ENCODE assay signal across 8 mouse cellular contexts in the genomic region with DNA sequence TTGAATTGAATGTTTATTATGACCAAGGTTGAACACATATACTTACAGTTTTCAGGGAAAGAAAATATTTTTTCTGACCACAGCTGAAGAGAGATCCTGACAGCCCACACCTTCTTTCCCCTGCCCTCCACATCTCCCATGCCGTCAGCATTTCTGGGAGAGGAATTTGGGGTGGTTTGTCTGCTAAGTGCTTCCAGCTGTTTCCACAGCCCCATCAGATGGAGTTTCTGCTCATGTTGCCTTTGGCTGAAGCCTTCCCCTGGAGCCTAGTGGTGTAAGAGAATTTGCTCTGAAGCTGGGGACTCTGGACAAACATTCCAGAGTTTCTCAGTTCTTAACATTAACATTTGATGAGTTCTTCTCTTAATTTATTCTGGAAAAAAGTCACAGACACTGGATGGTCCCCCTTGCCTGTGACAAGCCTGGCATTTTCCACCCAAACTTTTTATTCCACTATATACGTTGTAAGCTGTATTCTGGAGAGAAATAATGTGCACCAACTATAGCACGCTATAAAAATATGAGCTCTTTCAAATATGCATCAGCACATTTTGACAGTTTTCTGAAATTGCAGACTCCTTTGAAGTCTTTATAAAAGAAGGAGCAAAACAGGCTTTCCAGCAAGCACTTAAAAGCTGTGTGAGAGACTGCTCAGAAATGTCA.
A peak's percentile ranks its signal among the peaks of the same experiment; 100 is the strongest.
DNase-seq lines count a peak whose midpoint lies in the region; ATAC-seq and TF ChIP-seq lines count a peak whose summit lies in the region.
"Had no signal": no experiment of that assay in that cellular context is flagged by ENCODE, and none has a peak within 500 bp of the region (broad histone marks: within the 10 kb centered on the region; RNA-seq: fewer than 3 reads in every experiment).

No protein-coding gene starts in this region.

- peak; percentile 4 for DNase-seq in liver
- DNase-seq in liver, postnatal 0 days = no peak
- DNase-seq in heart, adult 8-10 months (ENCODE audit: low spot score) = peak; percentile 49
- peak; percentile 38 for DNase-seq in lung, postnatal 36 days
- DNase-seq in thymus, adult 18-20 months = no peak
- DNase-seq: thymus, postnatal 36 days had no signal

- H3K36me3 ChIP-seq in liver, postnatal 0 days (replicated peaks; ENCODE audit: insufficient read depth, low read length) = no peaks in the 10 kb centered on the region
- H3K36me3 ChIP-seq in embryonic facial prominence, embryonic 13.5 days = no peaks in the 10 kb centered on the region

- H3K27ac ChIP-seq in liver, postnatal 0 days (ENCODE audit: low read depth) = no peak overlapping the region
- peak overlapping the region; percentile 73 for H3K27ac ChIP-seq in embryonic facial prominence, embryonic 13.5 days

- no peaks in the 10 kb centered on the region for H3K4me1 ChIP-seq in liver, postnatal 0 days (ENCODE audit: insufficient read depth)
- peaks cover 13% of the 10 kb centered on the region; the same call in 1 of the 2 replicates for H3K4me1 ChIP-seq in embryonic facial prominence, embryonic 13.5 days

- H3K4me3 ChIP-seq in liver, postnatal 0 days (ENCODE audit: low read depth, low read length) = no peak overlapping the region
- H3K4me3 ChIP-seq in embryonic facial prominence, embryonic 13.5 days = no peak overlapping the region

- TF ChIP-seq EP300 in liver, postnatal 0 days (IDR thresholded peaks at IDR 0.05; ENCODE audit: low read depth) = no peak

- H3K27me3 ChIP-seq in liver, postnatal 0 days (ENCODE audit: insufficient read depth, low read length) = no peaks in the 10 kb centered on the region
- H3K27me3 ChIP-seq in embryonic facial prominence, embryonic 13.5 days = no peaks in the 10 kb centered on the region

- no peak for TF ChIP-seq CTCF in liver, postnatal 0 days (IDR thresholded peaks at IDR 0.05; ENCODE audit: low read depth)

- no peak overlapping the region for H3K4me2 ChIP-seq in liver, postnatal 0 days (ENCODE audit: low read depth, low read length)
- H3K4me2 ChIP-seq in embryonic facial prominence, embryonic 13.5 days = peak overlapping the region; percentile 11; the same call in 1 of the 2 replicates

- 76% methylated on average over 3 of the region's 3 CpGs for WGBS in liver, postnatal 0 days (ENCODE audit: insufficient replicate concordance)
- 12% methylated on average over 3 of the region's 3 CpGs for WGBS in embryonic facial prominence, embryonic 13.5 days

- no peak for ATAC-seq in liver, postnatal 0 days
- ATAC-seq in embryonic facial prominence, embryonic 13.5 days (ENCODE audit: insufficient number of reproducible peaks, insufficient read depth, low FRiP score, low TSS enrichment, low read depth) = peak; percentile 81
- ATAC-seq in activated CD4-positive, CD25-positive, alpha-beta regulatory T cell, adult 4 months = no peak

- no peaks in the 10 kb centered on the region for H3K9me3 ChIP-seq in liver, postnatal 0 days (ENCODE audit: low read length)
- no peaks in the 10 kb centered on the region for H3K9me3 ChIP-seq in embryonic facial prominence, embryonic 13.5 days

- no peak overlapping the region for H3K9ac ChIP-seq in liver, postnatal 0 days (replicated peaks)
- H3K9ac ChIP-seq in embryonic facial prominence, embryonic 13.5 days = no peak overlapping the region

Comparison
In these comparisons a context has a peak if more than half of its experiments do, and no peak if none do; other contexts are left out.
1. DNase-seq: peak in liver (single experiment), heart, adult 8-10 months (single experiment) and lung, postnatal 36 days (single experiment); none in liver, postnatal 0 days (single experiment) and thymus, adult 18-20 months (0 of 2).